Mouse (Mus musculus) cortical plate, adult 2 months (tissue): ENCODE results near the gene Lrrc28.

ENCODE experiments used
- CTCF ChIP-seq: fragments of 200-500 bp; IDR thresholded peaks from 2 replicates; pipeline ENCODE4 v1.5.1; 2011; ENCODE audit warnings: mild to moderate bottlenecking, control low read depth, low read length; ENCODE audit not compliant: insufficient read depth; ENCODE audit errors: extremely low read depth
- POLR2A ChIP-seq: fragments of 200-500 bp; IDR thresholded peaks from 2 replicates; pipeline ENCODE4 v1.6.1; 2011; ENCODE audit warnings: mild to moderate bottlenecking, low read length, control low read depth; ENCODE audit not compliant: insufficient read depth; ENCODE audit errors: extremely low read depth

DNA sequence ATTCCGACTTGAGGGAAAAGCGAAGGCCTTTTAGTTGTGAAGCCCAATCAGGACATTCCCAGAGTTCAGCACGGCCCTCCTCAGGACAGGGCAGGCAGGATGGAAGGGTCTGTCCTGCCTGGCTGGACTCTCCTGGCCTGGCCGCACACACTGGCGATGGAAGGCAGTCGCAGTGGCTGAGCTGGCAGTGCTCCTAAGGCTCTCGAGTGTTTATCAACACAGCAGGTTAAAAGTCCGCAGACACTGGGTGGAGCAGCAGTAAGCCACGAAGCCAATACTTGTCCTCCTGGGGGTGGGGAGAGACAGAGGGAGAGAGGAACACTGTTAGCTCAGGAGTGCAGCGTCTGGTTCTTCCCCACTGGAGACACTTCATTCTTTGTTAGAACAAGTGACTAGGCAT lies 130.2 kb downstream of the Lrrc28 start:
- TF ChIP-seq POLR2A, result no peak
- TF ChIP-seq CTCF, result no peak
